Mouse (Mus musculus): Measurements from ENCODE around the gene Trio.

The Trio gene

DNA sequence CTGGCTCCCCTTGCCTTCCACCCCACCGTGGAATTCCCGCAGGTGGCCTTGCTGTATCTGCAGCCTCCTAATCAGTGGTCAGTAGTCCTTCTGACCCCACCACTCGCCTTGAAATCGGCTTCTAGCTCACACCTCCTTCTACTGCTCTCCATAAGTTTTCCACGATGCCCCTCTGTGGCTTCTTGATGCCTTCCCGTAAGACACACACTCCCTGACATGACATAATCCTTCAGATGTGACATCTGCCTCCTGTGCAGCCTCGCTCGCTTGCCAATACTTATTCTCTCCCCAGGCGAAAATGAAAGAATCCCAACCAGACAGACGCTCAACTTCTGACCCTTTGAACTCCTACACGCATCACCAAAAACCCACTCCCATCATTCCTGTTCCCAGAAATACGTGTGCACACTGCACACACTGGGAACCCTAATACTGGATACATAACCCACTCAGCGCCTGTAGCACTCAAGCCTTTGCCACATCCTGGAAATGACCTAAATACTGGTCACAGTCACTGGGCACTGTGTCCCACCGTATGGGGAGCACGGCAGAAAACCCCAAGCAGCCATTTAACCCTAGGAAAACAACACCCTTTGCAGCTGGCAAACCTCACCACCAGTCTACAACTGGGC lies 100.5 kb downstream of the Trio start:
- DNase-seq (ENCODE audit: low read depth, low spot score): no peak

DNA sequence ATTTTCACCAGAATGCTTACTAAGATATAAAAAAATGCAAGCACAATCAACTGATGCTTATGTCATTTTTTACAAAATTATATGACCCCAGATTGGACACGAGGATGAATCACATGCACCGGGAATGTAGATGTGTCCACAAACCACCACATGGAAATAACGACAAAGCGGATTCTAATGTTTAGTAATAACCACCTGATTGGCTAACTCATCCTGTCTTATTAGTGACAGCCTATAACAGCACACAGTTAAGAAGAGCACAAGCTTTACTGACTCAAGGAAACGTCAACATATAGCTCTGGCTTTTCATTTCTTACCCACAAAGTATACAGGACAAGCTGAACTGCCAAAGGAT lies 101.7 kb downstream of the Trio start:
- DNase-seq (ENCODE audit: low read depth, low spot score): no peak

DNA sequence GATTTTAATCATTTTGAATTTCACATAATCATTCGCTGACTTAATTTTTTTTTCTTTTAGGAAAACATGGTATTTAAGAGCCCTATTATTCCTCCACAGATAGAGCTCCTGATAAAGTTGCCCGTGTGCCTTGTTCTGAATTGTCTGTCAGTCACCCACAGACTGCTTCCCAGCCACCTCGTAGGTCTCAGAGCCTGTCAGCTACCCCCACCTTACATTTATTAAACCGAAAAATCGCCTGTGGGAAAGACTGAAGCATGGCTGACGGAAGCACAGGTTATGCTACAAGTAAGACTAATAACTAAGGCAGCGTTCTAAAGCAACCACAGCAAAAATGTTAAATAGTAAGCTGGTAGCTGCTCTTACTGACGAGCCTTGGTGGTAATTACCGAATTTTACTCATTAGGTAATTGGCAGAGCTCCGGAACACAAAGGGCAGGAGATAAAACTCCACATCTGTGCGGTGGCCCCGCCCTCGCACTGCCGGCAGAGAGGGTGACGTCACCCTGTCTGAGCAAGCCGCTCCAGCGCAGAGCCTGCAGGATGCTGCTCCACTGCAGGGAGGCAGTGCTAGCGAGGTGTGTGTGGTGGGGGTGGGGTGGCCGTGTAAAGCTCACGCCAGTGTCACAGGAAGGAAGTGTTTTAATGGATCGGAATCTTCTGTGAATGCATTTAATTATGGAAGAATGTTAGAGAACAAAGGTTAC lies 102.2 kb downstream of the Trio start:
- peak; percentile 69 for DNase-seq (ENCODE audit: low read depth, low spot score)

DNA sequence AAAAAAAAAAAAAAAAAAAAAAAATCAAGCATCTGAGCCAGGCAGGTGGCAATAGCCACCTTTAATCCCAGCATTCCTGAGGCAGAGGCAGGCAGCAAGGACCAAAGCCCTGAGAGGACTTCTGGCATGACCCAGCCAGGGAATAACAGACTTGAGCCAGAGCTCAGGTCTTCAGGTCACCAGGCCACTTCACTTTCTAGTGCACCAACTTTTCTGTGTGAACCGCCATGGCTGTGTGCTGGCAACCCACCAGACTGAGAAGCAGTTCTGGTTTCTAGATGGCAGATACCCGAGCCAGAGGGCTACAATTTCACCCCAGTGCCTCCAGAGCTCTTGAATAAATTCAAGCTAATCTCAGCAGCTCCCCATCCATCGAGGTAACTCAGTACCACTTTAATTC lies 104.9 kb downstream of the Trio start:
- no peak for DNase-seq (ENCODE audit: low read depth, low spot score)

DNA sequence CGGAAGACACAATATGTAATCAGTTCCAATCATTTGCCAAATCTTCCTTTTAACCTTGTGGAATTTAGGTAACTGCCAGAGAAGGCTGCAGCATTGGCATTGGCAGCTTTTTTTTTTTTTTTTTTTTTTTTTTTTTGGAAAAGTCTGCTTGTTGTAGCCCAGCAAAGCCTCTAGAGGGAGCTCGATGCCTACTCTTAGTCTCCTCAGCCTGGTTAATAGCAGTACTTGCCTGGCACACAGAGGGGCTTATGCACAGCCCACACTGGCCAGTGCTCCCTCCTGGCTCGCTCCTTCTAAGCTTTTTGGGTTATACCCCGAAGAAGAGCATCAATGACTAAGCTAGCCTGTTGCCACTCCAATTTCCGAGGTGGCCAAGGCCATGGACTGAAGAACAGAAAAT lies 106.1 kb downstream of the Trio start:
- peak; percentile 59 for DNase-seq (ENCODE audit: low read depth, low spot score)

DNA sequence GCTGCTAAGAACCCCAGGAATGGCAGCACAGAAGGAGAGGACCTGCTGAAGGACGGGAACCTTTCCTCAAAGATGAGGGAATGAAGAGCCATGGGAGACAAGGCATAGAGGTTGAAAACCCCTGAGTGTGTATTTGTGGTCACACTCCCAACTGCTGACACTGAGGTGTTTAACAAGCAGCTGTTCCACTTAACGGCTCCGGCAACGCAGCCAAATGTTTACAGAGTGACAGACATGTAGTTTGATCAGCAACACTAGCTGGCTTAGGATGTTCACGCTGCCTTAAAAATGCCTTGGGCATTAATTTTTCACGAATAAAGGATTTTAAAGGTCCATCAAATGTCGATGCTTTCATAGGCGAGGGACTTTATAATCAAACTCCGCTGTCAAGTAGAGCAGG lies 106.8 kb downstream of the Trio start:
- DNase-seq (ENCODE audit: low read depth, low spot score): no peak

DNA sequence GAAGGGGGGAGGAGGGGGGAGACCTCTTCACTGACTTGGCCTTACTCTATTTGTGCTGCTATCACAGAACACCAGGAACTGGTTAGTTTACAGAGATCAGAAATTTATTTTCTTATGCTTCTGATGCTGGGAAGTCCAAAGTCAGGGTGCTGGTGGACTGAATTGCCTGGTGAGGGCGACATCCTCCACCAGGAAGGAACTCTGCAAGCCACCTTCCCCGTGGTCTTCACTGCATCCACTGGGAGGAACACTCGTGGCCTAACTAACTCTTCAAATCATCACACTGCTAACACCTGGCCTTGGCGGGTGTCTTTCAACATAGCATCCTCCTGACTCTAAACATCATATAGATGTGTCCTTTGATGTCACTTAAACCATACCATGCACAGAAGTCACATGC lies 109.4 kb downstream of the Trio start:
- DNase-seq (ENCODE audit: low read depth, low spot score): no peak

DNA sequence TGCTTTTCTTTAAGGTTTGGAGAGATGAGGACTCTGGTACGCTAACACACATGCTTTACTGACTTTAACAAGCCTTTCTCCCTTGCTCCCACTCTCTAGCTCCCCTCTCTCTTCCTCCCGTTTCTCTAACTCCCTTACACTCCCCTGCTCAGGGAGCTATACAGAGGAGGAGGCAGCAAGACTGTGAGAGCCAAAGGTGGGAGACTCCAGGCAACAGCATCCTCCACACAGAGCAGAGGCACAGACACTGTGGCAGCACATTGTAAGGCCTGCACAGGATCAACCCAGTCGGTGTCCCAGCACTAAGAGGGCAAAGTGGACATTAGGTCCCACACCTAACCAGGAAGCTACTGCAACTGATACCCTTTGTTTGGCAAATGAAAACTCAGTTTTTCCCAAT lies 112.6 kb downstream of the Trio start:
- no peak for DNase-seq (ENCODE audit: low read depth, low spot score)

DNA sequence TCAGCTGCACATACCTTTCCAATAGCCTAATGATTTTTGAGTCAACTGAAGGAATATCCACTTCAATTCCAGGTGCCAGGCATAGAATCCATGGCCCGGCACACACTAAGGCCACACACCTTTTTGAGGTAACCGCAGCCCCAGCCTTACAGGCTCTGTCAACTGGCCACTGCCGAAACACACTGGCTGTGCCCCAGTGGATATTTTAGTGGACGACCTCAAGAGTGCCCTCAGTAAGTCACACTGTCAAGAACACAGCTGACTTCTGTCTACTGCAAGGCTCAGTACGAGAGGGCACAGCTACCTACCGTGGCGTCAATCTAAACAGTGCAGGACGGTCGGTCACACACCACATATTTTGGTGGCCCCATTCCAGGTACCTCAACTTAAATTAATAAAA lies 114.5 kb downstream of the Trio start:
- DNase-seq (ENCODE audit: low read depth, low spot score): no peak

DNA sequence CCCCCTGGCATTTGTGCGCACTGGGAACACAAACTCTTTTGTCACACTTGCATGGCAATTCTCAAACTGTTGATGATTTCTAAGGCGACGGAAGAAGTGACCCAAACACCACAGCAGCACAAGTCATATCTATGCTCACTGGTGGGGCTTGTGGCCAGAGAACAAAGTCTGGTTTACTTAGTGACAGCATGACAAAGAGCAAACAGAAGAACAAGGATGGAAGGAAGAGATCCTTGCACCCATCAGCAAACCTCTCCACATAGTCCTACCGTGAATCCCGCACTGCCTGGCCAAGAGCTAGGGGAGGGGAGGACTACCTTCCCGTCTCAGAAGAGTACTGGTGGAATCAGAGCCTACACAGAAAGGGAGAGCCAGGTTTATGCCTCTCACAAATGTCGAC lies 115.5 kb downstream of the Trio start:
- DNase-seq (ENCODE audit: low read depth, low spot score): no peak

DNA sequence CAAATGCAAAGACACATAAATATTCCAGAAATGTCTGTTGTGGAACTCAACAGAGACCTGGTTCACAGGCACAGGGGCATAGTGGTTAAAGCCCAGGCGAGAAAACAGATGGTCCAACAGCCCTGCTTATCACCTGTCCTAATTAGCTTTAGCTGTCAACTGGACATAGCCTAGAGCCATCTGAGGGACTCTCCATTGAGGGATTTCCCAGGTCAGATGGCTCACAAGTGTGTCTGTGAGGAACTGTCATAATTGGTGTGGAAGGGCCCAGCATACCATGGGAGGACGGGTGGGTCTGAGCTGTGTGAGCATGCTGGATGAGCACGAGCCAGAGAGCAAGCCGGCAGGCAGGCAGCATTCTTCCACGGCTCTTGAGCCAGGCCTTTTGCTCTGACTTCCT lies 118.0 kb downstream of the Trio start:
- DNase-seq (ENCODE audit: low read depth, low spot score): no peak

DNA sequence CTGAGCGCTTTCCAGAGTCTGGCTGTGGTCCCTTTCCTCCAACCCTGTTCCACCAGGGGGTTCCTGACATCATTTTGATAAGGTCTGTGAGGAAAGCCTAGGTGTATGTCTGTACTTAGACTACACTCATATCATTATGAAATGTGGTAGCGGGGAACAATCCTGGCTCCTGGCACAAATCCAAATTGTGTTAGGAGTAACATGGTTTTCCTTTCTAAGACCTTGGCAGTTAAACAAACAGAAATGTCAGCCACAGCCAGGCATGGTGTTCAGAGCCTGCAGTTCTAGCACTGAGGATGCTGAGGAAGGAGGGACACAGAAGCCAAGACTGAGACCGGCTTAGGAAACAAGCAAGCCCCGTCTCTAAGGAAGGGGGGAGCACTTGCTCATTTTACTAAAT lies 119.2 kb downstream of the Trio start:
- no peak for DNase-seq (ENCODE audit: low read depth, low spot score)

DNA sequence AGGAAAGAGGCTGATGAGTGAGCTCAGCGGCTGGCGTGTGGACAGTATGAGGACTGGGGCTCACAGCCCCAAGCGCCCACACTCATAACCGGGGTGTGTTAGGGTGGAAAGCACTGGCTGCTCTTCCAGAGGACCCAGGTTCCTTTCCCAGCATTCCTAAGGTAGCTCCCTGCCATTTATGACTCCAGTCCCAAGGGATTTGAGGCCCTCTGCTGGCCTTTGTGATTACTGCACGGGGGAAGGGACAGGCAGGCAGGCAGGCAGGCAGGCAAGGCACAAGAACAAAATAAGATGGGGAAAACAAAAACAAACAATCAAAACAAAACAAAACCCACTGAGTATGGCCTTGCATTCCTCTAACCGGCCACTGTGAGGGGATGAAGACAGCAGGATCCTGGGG lies 120.3 kb downstream of the Trio start:
- DNase-seq (ENCODE audit: low read depth, low spot score): peak; percentile 89

DNA sequence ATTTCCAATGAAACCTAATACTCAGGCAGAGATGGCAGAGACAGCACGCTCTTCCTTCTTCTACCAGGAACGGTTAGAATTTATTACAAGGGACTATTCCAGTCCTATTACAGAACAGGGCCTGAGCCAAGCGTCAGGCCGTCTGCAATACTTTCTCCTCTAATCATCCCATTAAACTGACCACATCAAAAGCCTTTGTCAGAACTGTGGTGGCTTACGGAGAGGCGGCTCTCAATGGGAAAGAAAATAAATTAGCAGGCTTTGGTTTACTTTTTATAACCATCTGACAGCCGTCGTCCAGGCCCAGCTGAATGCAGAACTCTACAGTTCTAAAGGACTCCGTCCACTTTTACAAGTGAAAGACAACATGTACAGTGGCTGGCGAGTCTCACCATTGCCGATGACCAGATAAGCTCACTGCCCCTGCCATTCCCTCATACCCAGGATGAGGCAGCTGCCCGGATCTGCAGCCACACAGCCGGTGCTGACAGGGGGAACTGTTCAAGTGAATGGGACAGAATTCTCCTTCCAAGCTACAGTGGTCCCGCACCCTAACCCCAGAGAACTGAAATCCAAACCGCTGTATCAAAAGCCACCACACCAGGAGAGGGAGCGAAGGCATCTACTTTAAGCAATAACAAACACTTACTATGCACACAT lies 121.2 kb downstream of the Trio start:
- DNase-seq (ENCODE audit: low read depth, low spot score): no peak

DNA sequence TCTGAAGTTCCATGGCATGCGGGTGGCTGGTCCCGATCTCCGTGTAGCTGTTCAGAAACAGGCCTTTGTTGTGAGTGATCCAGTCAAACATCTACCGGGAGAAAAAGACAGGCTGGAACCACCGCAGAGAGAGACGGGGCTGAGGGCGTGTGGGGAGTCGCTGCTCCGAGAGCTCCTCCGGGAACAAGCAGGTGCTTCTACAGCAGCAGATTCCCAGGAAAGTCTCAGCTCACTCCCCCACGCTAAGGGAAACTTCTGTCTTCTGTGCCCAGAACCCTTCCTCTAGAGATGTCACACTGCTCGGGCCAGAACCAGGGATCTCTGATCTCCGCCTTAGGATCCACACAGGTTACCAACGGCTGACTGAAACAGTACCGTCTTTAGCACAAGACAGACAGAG lies 124.4 kb downstream of the Trio start:
- DNase-seq (ENCODE audit: low read depth, low spot score): no peak

DNA sequence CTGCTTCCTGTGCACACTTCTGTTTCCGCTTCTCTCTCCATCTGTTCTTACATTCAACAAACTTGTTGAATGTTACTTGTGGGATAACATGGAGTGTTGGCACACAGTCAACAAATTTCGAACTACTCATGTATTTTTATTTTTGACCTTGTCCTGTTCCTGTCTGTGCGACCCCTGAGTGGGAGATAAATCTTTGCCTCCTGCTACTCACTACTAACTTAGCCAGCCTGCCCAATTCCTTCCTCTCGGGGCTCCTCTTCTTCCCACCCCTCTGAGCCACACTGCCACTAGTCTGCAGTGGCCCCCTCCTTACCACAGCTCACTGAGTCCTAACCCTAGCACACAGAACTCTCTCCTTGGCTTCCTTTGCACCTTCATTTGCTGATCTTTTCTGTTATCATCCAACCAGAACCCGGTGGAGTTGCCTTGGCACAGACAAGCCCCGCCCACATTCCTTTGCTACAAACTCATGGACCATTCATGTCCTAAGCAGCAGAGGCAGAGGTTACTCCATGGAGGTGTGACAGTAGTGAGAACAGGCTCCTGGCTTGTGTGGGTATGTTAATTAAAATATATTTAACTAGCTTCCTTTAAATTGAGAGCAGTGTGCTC lies 126.7 kb downstream of the Trio start:
- DNase-seq (ENCODE audit: low read depth, low spot score): peak; percentile 27

DNA sequence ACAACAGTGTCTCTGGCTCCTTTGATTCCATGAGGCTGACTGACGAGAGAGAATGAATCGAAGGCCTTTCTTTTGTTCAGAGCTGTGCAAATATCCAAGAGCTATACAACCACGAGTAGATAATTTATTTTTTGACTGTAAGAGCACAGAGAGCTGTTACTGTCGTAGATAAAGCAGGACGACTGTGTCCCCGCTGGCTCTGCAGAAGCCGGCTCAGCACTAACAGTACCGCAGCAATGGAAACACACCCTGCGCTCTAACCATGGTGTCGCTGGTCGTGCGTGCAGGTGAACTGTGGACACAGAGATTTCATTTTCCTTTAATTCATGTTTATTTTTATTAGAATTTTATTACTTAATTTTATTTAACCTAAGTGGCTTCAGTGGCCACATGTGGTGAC lies 131.5 kb downstream of the Trio start:
- DNase-seq (ENCODE audit: low read depth, low spot score): no peak

DNA sequence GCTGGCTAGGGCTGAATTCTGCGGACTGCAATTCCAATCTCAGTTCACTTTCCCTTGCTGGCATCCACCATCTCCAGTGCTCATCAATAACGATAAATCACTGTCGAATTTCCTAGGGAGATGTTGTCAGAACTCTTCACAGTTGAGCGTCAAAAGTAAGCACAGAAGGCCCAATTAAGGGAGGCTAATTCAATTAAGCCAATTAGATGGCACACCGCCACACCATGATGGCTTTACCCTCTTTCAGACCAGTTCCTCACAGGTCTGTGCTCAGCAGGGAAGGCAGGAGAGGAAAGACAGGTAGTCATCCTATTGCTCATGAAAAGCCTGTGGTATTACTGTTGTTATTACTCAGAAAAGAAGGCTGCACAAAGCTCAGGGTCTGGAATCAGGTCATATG lies 133.6 kb downstream of the Trio start:
- DNase-seq (ENCODE audit: low read depth, low spot score): no peak

DNA sequence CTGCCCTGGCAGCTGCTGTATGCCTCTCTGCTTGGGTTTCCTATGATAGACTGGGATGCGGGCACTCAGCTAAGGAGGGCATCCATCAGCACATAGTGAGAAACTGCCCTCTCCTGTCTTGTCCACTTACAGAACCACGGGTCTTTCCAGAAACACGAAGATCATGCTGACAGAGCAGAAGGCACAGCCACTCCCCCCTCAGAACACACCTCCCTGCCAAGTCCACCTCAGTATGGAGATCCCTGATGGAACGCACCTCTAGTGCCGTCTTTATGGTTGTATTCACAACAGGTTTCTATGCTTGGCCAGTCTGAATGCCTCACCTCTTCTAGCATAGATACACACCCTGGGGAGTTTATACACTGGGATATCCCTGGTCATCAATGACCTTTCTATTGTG lies 135.0 kb downstream of the Trio start:
- DNase-seq (ENCODE audit: low read depth, low spot score): no peak

DNA sequence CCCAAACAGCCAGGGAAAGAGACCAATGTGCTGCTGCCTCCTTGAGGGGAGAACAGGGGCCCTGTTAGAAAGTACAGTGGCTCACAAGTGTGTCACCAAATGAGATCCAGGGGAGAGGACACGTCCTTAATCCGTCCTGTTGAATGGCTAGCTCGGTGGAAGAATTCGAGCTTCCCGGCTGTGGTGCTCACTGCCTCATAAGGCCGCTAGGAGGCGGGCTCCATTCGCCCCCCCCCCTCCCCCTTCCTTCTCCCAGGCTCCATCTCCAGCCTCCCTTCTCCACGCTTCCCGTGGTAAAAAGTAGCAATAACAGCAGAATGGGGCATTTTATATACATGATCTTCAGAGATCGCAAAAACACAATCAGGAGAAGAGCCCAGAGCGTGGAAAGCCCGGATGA lies 137.5 kb downstream of the Trio start:
- DNase-seq (ENCODE audit: low read depth, low spot score): peak; percentile 48

DNA sequence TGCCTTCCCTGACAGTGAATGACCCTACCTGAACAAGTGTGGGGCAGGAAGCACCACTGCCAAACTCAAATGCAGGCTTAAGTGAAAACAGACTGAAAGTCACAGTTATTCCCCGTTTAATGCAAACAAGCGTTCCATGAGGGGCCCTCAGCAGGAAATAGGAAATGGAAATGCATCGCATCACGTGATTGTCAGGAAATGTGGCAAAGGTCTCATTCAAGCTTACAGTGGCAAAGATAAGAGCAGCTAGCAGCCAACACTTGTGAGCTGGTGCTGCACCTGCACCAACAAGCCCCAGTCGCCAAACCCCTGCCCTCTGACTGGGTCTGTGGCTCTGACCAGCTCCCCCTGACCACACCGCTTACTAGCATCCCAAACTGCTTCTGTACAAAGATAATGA lies 138.7 kb downstream of the Trio start:
- DNase-seq (ENCODE audit: low read depth, low spot score): no peak

DNA sequence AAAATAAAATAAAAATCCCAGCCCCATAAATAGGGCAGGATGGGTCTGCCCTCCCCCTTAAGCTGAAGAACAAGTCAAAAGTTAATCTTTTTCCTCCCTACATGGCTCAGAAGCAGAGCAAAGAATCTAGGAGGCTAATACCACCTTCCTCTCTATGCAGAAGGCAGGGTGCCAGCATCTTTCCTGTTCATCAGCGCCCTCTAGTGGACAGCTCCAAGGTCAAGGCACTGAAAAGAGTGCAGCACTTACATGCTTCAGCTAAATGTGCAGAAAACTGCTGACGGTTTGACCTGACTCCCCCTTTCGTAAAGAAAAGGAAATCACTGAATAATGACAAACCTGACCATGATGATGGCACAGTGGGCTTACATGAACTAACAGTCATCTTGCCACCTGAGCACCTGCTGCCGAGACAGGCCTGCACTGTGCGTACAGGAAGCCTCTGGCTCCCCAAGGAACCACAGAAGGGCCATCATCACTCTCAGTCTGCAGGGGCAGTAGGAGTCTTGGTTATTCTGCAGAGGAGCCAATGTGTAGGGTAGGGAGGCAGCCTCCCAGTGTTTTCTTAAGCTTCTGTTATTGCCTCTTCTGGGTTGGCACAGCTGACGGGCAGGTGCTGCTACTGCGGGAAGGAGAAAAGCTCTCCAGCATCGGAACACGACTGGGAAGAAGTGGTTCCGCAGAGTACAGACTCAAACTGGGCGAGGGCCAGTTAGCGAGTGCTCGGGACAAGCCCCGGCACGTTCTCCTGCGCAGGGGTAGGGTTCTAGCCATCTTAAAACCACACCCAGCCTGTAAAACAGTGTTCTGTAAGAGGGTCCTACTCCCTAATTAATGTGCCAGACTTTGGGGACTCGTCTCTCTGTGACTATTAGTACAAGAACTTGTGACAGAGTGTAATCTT lies 141.0 kb downstream of the Trio start:
- DNase-seq (ENCODE audit: low read depth, low spot score): peak; percentile 88

All from R1 (cell line).